ENCODE assay signal across 9 mouse cellular contexts in the genomic region with DNA sequence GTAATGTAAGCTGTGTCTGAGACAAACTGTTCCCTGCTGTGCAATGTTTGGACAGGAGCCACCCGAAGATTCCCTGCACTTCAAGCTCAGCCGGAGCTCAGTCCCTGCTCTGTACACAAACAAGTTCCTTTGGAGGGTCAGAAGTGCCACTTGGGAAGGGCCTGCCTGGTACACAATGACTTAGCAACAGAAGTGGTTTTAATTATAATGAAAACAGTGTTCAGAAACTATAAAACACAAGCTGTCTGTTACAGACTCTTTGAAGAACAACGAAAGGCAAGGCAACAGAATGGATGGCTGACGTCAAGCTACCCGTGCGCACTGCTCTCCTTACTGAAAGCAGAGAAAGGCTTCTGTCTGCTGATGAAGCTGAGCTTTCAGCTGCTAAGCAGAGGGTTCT.
DNase-seq lines count a peak whose midpoint lies in the region; ATAC-seq lines count a peak whose summit lies in the region.
"Had no signal": no experiment of that assay in that cellular context is flagged by ENCODE, and none has a peak within 500 bp of the region (broad histone marks: within the 10 kb centered on the region; RNA-seq: fewer than 3 reads in every experiment).

No protein-coding gene starts in this region.

- H3K27me3 ChIP-seq in embryonic facial prominence, embryonic 11.5 days (ENCODE audit: control insufficient read depth, insufficient read depth, low read length) = no peaks in the 10 kb centered on the region
- no peaks in the 10 kb centered on the region for H3K27me3 ChIP-seq in hindbrain, embryonic 10.5 days (ENCODE audit: insufficient read depth, poor library complexity, severe bottlenecking)
- H3K27me3 ChIP-seq in midbrain, embryonic 13.5 days = no peaks in the 10 kb centered on the region

- no peaks in the 10 kb centered on the region for H3K4me1 ChIP-seq in embryonic facial prominence, embryonic 11.5 days (ENCODE audit: control insufficient read depth, insufficient read depth, low read length)
- peaks cover 22% of the 10 kb centered on the region for H3K4me1 ChIP-seq in hindbrain, embryonic 10.5 days (replicated peaks)
- H3K4me1 ChIP-seq in midbrain, embryonic 13.5 days (replicated peaks) = peaks cover 20% of the 10 kb centered on the region

- no peak overlapping the region for H3K4me3 ChIP-seq in embryonic facial prominence, embryonic 11.5 days (ENCODE audit: low read depth, low read length)
- peak overlapping the region; percentile 26; the same call in 1 of the 2 replicates for H3K4me3 ChIP-seq in hindbrain, embryonic 10.5 days
- H3K4me3 ChIP-seq in midbrain, embryonic 13.5 days (replicated peaks) = 0 out of 2 replicates have a peak overlapping the region, but pooled peaks have one; percentile 3
- H3K4me3 ChIP-seq: erythroblast, embryonic 14.5 days had no signal

- peak; percentile 38 for DNase-seq in gastrocnemius, adult 18-20 months (ENCODE audit: low spot score)
- DNase-seq in gastrocnemius, postnatal 36 days = no peak
- peak; percentile 50 for DNase-seq in embryonic facial prominence, embryonic 11.5 days (ENCODE audit: low spot score)
- peak; percentile 25 for DNase-seq in hindbrain, embryonic 10.5 days (ENCODE audit: low spot score)
- peak; percentile 45 to 52 for DNase-seq in left cerebral cortex, adult 18-20 months (ENCODE audit: low spot score in 2 of 2)
- DNase-seq in natural killer cell, adult 2 months (ENCODE audit: low spot score in 2 of 2) = no peak
- no peak for DNase-seq in urinary bladder, adult 18-20 months (ENCODE audit: low spot score in 2 of 2)

- ATAC-seq in embryonic facial prominence, embryonic 11.5 days (replicated peaks; ENCODE audit: insufficient number of reproducible peaks, low FRiP score, low TSS enrichment, low read depth) = no peak
- ATAC-seq in midbrain, embryonic 13.5 days = peak; percentile 82

- peak overlapping the region; percentile 10; the same call in 1 of the 2 replicates for H3K4me2 ChIP-seq in embryonic facial prominence, embryonic 11.5 days (ENCODE audit: low read depth, low read length)
- H3K4me2 ChIP-seq in midbrain, embryonic 13.5 days (replicated peaks) = peak overlapping the region; percentile 35

- no peaks in the 10 kb centered on the region for H3K36me3 ChIP-seq in embryonic facial prominence, embryonic 11.5 days (replicated peaks; ENCODE audit: control insufficient read depth, insufficient read depth, low read depth, low read length)
- H3K36me3 ChIP-seq in hindbrain, embryonic 10.5 days = no peaks in the 10 kb centered on the region
- H3K36me3 ChIP-seq in midbrain, embryonic 13.5 days = no peaks in the 10 kb centered on the region

- intact Hi-C loops in gastrocnemius, postnatal 36 days (cut with DNase I) = no loop called here

- no peak overlapping the region for H3K9ac ChIP-seq in embryonic facial prominence, embryonic 11.5 days (replicated peaks; ENCODE audit: low read length)
- no peak overlapping the region; the same call in 1 of the 2 replicates for H3K9ac ChIP-seq in midbrain, embryonic 13.5 days (replicated peaks)

- no peaks in the 10 kb centered on the region for H3K9me3 ChIP-seq in embryonic facial prominence, embryonic 11.5 days (replicated peaks; ENCODE audit: control insufficient read depth, low read length)
- H3K9me3 ChIP-seq in hindbrain, embryonic 10.5 days = no peaks in the 10 kb centered on the region
- no peaks in the 10 kb centered on the region for H3K9me3 ChIP-seq in midbrain, embryonic 13.5 days

- whole genome bisulfite sequencing in embryonic facial prominence, embryonic 11.5 days = 6% methylated on average over 6 of the region's 6 CpGs
- 5% methylated on average over 6 of the region's 6 CpGs for WGBS in hindbrain, embryonic 10.5 days
- WGBS in midbrain, embryonic 13.5 days = under 1% methylated on average over 6 of the region's 6 CpGs

- no peak overlapping the region for H3K27ac ChIP-seq in embryonic facial prominence, embryonic 11.5 days (replicated peaks; ENCODE audit: low read depth, low read length)
- H3K27ac ChIP-seq in hindbrain, embryonic 10.5 days = peak overlapping the region; percentile 77
- peak overlapping the region; percentile 81 for H3K27ac ChIP-seq in midbrain, embryonic 13.5 days

Comparison
In these comparisons a context has a peak if more than half of its experiments do, and no peak if none do; other contexts are left out.
1. DNase-seq: peak in gastrocnemius, adult 18-20 months (single experiment), embryonic facial prominence, embryonic 11.5 days (single experiment), hindbrain, embryonic 10.5 days (single experiment) and left cerebral cortex, adult 18-20 months (2 of 2); none in gastrocnemius, postnatal 36 days (0 of 2), natural killer cell, adult 2 months (0 of 2) and urinary bladder, adult 18-20 months (0 of 2).